Mouse (Mus musculus) midbrain, embryonic 16.5 days (tissue): ENCODE data around the gene St3gal4. TPM values are rescaled to one million over a fixed set of nuclear protein-coding genes. Genes with fewer than 3 reads are reported as not detected.
A peak's percentile ranks its signal among the peaks of the same experiment; 100 is the strongest.

Experiments
- ATAC-seq: fragments of 200-750 bp; cut with Nextera tagmentation; 2 replicates; pipeline ENCODE4 v1.8.0; 2017; ENCODE audit warnings: moderate TSS enrichment
- H3K27ac ChIP-seq: fragments of 300-500 bp; sonication (generic); 2 replicates; pipeline ENCODE4 v1.5.1; 2014; ENCODE audit warnings: mild to moderate bottlenecking, low read length, mixed read lengths
- H3K27me3 ChIP-seq: fragments of 300-500 bp; sonication (generic); 2 replicates; pipeline ENCODE4 v1.6.1; 2014; ENCODE audit warnings: low read depth, low read length, mixed read lengths; ENCODE audit not compliant: control insufficient read depth, insufficient read depth
- H3K36me3 ChIP-seq: fragments of 300-500 bp; sonication (generic); 2 replicates; pipeline ENCODE4 v1.6.1; 2014; ENCODE audit warnings: mild to moderate bottlenecking, low read length, moderate library complexity, mixed read lengths; ENCODE audit not compliant: control insufficient read depth, insufficient read depth
- H3K4me1 ChIP-seq: fragments of 300-500 bp; sonication (generic); 2 replicates; pipeline ENCODE4 v1.6.1; 2014; ENCODE audit warnings: mild to moderate bottlenecking, low read length, mixed read lengths; ENCODE audit not compliant: control insufficient read depth, insufficient read depth
- H3K4me2 ChIP-seq: fragments of 300-500 bp; sonication (generic); 2 replicates; pipeline ENCODE4 v1.6.1; 2014; ENCODE audit warnings: mild to moderate bottlenecking, low read length, mixed read lengths
- H3K4me3 ChIP-seq: fragments of 300-500 bp; sonication (generic); 2 replicates; pipeline ENCODE4 v1.5.1; 2014; ENCODE audit warnings: low read depth, mild to moderate bottlenecking, low read length, moderate library complexity, mixed read lengths
- H3K9ac ChIP-seq: fragments of 300-500 bp; sonication (generic); 2 replicates; pipeline ENCODE4 v1.6.1; 2014; ENCODE audit warnings: low read depth, low read length, mixed read lengths
- H3K9me3 ChIP-seq: fragments of 300-500 bp; sonication (generic); replicated peaks from 2 replicates; pipeline ENCODE4 v1.6.1; 2014; ENCODE audit warnings: mild to moderate bottlenecking, low read length, mixed read lengths; ENCODE audit not compliant: control insufficient read depth, poor library complexity, severe bottlenecking
- WGBS: fragments of 180-500 bp; shearing (Covaris S2); extraction: QIAGEN DNeasy Blood & Tissue Kit; methylation state at CpG from one replicate; pipeline ENCODE4 v1.1.7; 2014; 5-methylcytosine and 5-hydroxymethylcytosine counted together
- polyA plus RNA-seq: library from polyadenylated mRNA; unstranded; fragments of >200 nt; fragmentation: Nextera tagmentation; extraction: Ambion mirVana; gene quantifications from 2 replicates; pipeline ENCODE4 v1.2.1, GENCODE M21; 2015

St3gal4 gene
- 15.9 and 17.9 TPM in 2 replicates for polyA plus RNA-seq

DNA sequence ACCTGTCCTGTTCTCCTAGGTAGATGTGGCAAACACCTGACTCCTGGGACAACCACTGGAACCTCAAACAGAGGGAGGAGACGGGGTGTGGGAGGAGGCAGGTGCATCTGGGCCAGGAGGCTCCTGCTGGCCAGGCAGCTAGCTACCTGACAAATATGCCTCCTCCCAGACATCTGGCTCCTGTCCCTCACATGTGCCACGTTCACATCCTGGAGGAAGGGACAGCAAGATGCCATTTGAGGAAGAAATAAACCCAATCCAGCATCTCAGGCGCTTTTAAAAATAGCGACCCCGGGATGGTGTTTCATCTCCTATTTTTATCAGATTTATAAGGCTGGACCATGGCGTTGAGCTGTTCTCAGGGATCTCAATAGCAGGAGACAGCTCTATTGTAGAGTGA lies at the start of gene St3gal4:
Gene St3gal4, minus strand, starts transcription at position 101 of the 400 bp plus-strand sequence.
- Histone ChIP-seq H3K9me3 (no peaks in the 10 kb centered on the region), H3K4me3 (no peak within 1 kb of the TSS), H3K27ac (no peak within 1 kb of the TSS), H3K36me3 (peaks cover 2% of the 10 kb centered on the region; the same call in 1 of the 2 replicates), H3K27me3 (no peaks in the 10 kb centered on the region), H3K4me1 (peaks cover 19% of the 10 kb centered on the region), H3K9ac (0 out of 2 replicates have a peak within 1 kb of the TSS, but pooled peaks have one; percentile 14), H3K4me2 (no peak within 1 kb of the TSS)
- no peak for ATAC-seq
- 86% methylated on average over 6 of the region's 6 CpGs for WGBS

- ATAC-seq: no peak
- Histone ChIP-seq H3K27ac (no peak overlapping the region), H3K4me2 (no peak overlapping the region), H3K4me1 (0 out of 2 replicates have a peak, but pooled peaks cover 3% of the 10 kb centered on the region), H3K36me3 (peaks cover 12% of the 10 kb centered on the region), H3K27me3 (no peaks in the 10 kb centered on the region), H3K9ac (no peak overlapping the region), H3K4me3 (no peak overlapping the region), H3K9me3 (no peaks in the 10 kb centered on the region)
- WGBS: 15% methylated on average over 9 of the region's 9 CpGs
Observed at GRCm38 (mm10) chr9:35166798-35167635, 47.9 kb upstream of the St3gal4 start.

- 14% methylated on average over 3 of the region's 3 CpGs for WGBS
Observed at GRCm38 (mm10) chr9:35166144-35166797, 47.2 kb upstream of the St3gal4 start.

DNA sequence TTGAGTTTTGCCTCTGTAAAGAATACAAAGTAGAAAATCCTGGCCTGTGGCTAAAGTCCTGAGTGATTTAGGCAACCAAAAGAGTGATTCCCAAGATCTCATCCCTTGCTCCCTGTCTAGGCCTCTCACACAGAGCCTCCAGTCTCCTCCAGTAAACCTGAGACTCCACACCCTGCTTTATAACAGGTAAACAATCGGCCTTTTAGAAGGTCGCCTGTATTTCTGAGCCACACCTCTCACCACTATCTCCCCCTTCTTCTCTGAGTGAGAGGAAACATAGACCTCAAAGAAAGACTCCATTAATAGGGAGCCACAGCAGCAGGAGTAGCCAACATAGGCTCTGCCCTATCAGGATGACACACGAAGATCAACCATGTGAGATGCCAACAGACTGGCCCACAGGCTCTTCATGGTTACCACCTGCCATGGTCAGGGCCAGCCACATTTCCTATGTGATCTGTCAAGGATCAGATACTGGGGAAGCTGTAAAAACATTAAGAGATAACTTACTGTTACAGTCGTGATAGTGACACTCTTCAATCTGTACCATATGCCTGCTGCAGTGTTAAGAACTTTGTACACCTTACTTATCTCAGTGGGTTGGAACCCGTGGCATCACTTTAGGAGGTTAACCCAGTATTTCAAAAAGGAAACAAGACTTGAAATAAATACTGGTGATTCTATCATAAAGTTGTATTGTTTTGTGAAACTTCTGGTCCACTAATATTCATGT lies 45.2 kb upstream of the St3gal4 start:
- 0 out of 2 replicates have a peak, but pooled peaks cover 3% of the 10 kb centered on the region for H3K4me1 ChIP-seq

More at GRCm38 (mm10) chr9:35166144-35166797, 47.2 kb upstream of the St3gal4 start:
- Histone ChIP-seq H3K4me2 (no peak overlapping the region), H3K9ac (no peak overlapping the region), H3K36me3 (peaks cover 12% of the 10 kb centered on the region), H3K4me3 (no peak overlapping the region), H3K9me3 (no peaks in the 10 kb centered on the region), H3K27me3 (no peaks in the 10 kb centered on the region), H3K4me1 (0 out of 2 replicates have a peak, but pooled peaks cover 3% of the 10 kb centered on the region), H3K27ac (no peak overlapping the region)
- ATAC-seq: peak; percentile 65; the same call in 1 of the 2 replicates

GRCm38 (mm10) chr9:35163011-35163690 lies 44.1 kb upstream of the St3gal4 start:
- Histone ChIP-seq H3K4me3 (no peak overlapping the region), H3K9me3 (no peaks in the 10 kb centered on the region), H3K4me2 (no peak overlapping the region), H3K27me3 (no peaks in the 10 kb centered on the region), H3K27ac (no peak overlapping the region), H3K9ac (no peak overlapping the region), H3K4me1 (0 out of 2 replicates have a peak, but pooled peaks cover 3% of the 10 kb centered on the region), H3K36me3 (0 out of 2 replicates have a peak, but pooled peaks cover 3% of the 10 kb centered on the region)
- ATAC-seq: no peak
- WGBS: 88% methylated on average over 11 of the region's 11 CpGs

More for the DNA sequence above, 45.2 kb upstream of the St3gal4 start:
- no peaks in the 10 kb centered on the region for H3K9me3 ChIP-seq
- H3K36me3 ChIP-seq: peaks cover 7% of the 10 kb centered on the region; the same call in 1 of the 2 replicates
- no peak overlapping the region for H3K4me2 ChIP-seq
- 85% methylated on average over 5 of the region's 5 CpGs for whole genome bisulfite sequencing
- H3K27ac ChIP-seq: no peak overlapping the region
- H3K9ac ChIP-seq: no peak overlapping the region
- no peak for ATAC-seq
- no peak overlapping the region for H3K4me3 ChIP-seq
- H3K27me3 ChIP-seq: no peaks in the 10 kb centered on the region

GRCm38 (mm10) chr9:35161721-35162120 lies 42.7 kb upstream of the St3gal4 start:
- H3K4me2 ChIP-seq: no peak overlapping the region

GRCm38 (mm10) chr9:35160662-35161061 lies 41.6 kb upstream of the St3gal4 start:
- H3K4me1 ChIP-seq: no peaks in the 10 kb centered on the region
- no peak overlapping the region for H3K9ac ChIP-seq
- H3K36me3 ChIP-seq: 0 out of 2 replicates have a peak, but pooled peaks cover 5% of the 10 kb centered on the region
- no peaks in the 10 kb centered on the region for H3K27me3 ChIP-seq
- no peak overlapping the region for H3K4me2 ChIP-seq
- no peak overlapping the region for H3K4me3 ChIP-seq
- 83% methylated on average over 2 of the region's 2 CpGs for WGBS
- ATAC-seq: no peak
- no peak overlapping the region for H3K27ac ChIP-seq
- no peaks in the 10 kb centered on the region for H3K9me3 ChIP-seq

More at GRCm38 (mm10) chr9:35161721-35162120, 42.7 kb upstream of the St3gal4 start:
- Histone ChIP-seq H3K27ac (no peak overlapping the region), H3K4me1 (no peaks in the 10 kb centered on the region), H3K9me3 (no peaks in the 10 kb centered on the region), H3K4me3 (no peak overlapping the region), H3K27me3 (no peaks in the 10 kb centered on the region), H3K36me3 (0 out of 2 replicates have a peak, but pooled peaks cover 3% of the 10 kb centered on the region), H3K9ac (no peak overlapping the region)
- 92% methylated on average over 7 of the region's 7 CpGs for WGBS
- ATAC-seq: no peak

GRCm38 (mm10) chr9:35158477-35158876 lies 39.4 kb upstream of the St3gal4 start:
- Histone ChIP-seq H3K9me3 (no peaks in the 10 kb centered on the region), H3K36me3 (0 out of 2 replicates have a peak, but pooled peaks cover 5% of the 10 kb centered on the region), H3K27ac (no peak overlapping the region), H3K4me2 (no peak overlapping the region), H3K27me3 (no peaks in the 10 kb centered on the region), H3K4me3 (no peak overlapping the region), H3K9ac (no peak overlapping the region), H3K4me1 (no peaks in the 10 kb centered on the region)
- 92% methylated on average over 3 of the region's 3 CpGs for WGBS
- ATAC-seq: no peak
